Mouse (Mus musculus) bone marrow, adult 2 months (tissue): ENCODE measurements around the gene Rnasek. TPM values are rescaled to one million over a fixed set of nuclear protein-coding genes. Genes with fewer than 3 reads are reported as not detected.

Experiments
- H3K27ac ChIP-seq: fragments of 200-500 bp; 2 replicates; pipeline ENCODE4 v1.5.1; 2012; ENCODE audit warnings: low read depth, mild to moderate bottlenecking, control low read depth, inconsistent platforms, low read length; ENCODE audit not compliant: control insufficient read depth, poor library complexity, insufficient read depth
- H3K4me1 ChIP-seq: fragments of 200-500 bp; 2 replicates; pipeline ENCODE4 v1.6.1; 2011; ENCODE audit warnings: low read length; ENCODE audit not compliant: control insufficient read depth, insufficient read depth
- H3K4me3 ChIP-seq: fragments of 200-500 bp; replicated peaks from 2 replicates; pipeline ENCODE3; 2011; ENCODE audit warnings: mild to moderate bottlenecking, low read depth, low read length, control low read depth; ENCODE audit not compliant: control insufficient read depth
- CTCF ChIP-seq: fragments of 200-500 bp; IDR thresholded peaks from 2 replicates; pipeline ENCODE4 v1.5.1; 2011; ENCODE audit warnings: low read length, control low read depth; ENCODE audit not compliant: control insufficient read depth, insufficient read depth
- POLR2A ChIP-seq: fragments of 200-500 bp; IDR thresholded peaks from 2 replicates; pipeline ENCODE4 v1.6.1; 2011; ENCODE audit warnings: low read depth, mild to moderate bottlenecking, control low read depth, low read length, borderline replicate concordance; ENCODE audit not compliant: control insufficient read depth
- WGBS: fragments of 180-500 bp; shearing (Covaris S2); methylation state at CpG from one replicate; pipeline ENCODE4 v1.1.7; 2018; 5-methylcytosine and 5-hydroxymethylcytosine counted together
- polyA plus RNA-seq: library from polyadenylated mRNA; stranded (reverse); fragments of >200 nt; gene quantifications from 2 replicates; pipeline ENCODE4 v1.2.4, GENCODE M21; 2011; ENCODE audit warnings: low replicate concordance; ENCODE audit not compliant: missing spikeins, insufficient read depth, insufficient read length

Gene Rnasek
- polyA plus RNA-seq, 1 experiment = 167 TPM

DNA sequence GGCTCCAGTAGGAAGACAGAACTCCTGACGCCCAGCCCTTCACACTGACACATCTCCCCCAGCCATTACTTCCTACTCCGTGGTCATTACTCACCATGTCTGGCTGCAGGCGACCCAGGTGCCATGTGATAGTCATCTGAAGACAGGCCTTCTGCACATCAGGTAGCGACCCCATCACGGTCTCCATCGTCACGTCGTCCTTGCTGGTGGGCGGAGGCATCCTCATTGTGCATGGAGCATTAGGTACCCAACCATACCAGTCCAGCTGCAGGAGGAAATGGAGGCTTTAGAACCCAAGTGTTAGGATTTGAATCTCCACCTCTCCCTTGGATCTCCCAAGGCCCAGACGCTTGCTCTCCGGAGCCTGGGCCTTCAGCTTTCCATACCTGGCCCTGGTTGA is 2.9 kb upstream of the Rnasek start:
- no peak overlapping the region for H3K27ac ChIP-seq
- TF ChIP-seq CTCF (no peak), POLR2A (no peak)
- 66% methylated on average over 11 of the region's 11 CpGs for WGBS
- H3K4me3 ChIP-seq = no peak overlapping the region
- no peaks in the 10 kb centered on the region for H3K4me1 ChIP-seq

DNA sequence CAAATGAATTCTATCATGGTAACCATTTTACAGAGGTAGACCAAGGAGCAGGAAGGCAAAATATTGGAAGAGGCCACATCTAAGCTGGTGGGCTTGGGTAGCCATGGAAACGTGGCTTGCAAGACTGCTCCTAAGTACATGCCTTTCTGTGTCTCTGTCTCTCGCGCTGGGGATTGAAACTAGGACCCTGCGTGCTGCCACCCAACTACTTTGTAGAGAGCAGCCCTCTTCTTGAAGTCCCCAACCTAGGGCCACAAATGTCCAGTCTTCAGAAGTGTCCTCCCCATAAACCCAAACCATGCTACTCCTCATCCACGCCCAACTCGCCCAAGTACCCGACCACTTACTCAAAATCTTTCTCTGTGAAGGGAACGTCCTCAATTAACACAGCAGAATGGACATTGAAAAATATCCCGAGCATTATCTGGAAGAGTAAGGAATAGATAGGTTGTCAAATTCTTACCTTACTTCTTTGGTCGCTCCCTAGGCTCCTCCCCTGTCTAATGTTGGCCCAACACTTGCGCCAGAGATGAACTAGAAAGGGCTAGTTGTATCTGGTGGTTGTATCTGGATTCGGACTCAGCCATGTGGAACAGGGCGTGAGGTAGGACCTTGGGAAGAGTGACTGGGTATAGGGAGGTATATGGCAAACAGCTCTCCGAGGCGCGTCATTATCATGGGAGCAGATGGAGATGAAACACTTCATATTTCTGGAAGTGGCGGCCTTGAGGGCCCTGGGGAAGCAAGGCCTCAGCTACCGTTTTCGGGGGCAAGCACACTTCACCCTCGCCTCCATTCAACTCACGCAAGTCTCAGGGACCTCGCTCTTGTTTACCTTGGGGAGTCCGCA is 826 bp downstream of the Rnasek start:
- peaks cover 3% of the 10 kb centered on the region; the same call in 1 of the 2 replicates for H3K4me1 ChIP-seq
- TF ChIP-seq POLR2A (no peak), CTCF (no peak)
- H3K27ac ChIP-seq = peak overlapping the region; percentile 96
- peak overlapping the region; percentile 89 for H3K4me3 ChIP-seq
- 13% methylated on average over 23 of the region's 23 CpGs for WGBS

DNA sequence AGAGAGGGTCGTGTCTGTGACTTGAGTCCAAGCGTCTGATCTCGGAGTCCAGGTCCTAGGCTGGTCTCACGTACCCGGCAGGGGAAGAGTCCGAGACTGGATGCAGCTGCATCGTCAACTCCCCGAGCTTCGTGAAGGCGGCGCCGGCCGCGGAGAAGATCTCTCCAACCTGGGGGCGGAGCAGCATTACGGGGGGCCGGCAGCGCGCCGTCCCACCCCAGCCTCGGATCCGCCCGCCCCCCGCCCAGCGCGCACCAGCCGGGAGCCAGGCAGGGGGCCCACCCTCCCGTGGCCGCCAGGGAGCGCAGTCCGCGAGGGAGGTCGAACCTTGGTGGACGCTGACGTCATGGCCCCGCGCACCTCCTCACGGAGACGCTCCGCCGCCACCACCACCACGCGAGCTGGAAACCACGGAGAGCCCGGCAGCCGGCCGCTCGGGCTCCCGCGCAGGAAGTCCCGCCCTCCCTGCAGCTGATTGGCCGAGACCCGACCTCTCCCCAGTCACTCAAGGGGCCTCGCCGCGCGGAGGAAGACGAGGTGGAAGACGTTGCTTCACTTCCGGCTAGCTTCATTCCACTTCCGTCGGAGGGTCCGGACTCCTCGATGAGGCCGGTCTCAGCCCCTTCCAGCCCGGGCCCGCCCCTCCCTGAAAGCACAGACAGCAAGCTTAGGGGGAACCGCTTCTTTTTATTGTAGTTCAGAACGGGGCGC is 2.0 kb downstream of the Rnasek start, which contains the start of gene 0610010K14Rik:
Gene 0610010K14Rik (minus strand): TSS at position 458 of the 711 bp plus-strand sequence.
- peak; percentile 66; the same call in 1 of the 2 replicates for TF ChIP-seq CTCF
- TF ChIP-seq POLR2A = peak; percentile 91
- WGBS = under 1% methylated on average over 69 of the region's 70 CpGs
- Histone ChIP-seq H3K4me1 (peaks cover 3% of the 10 kb centered on the region; the same call in 1 of the 2 replicates), H3K27ac (peak within 1 kb of the TSS; percentile 96), H3K4me3 (peak within 1 kb of the TSS; percentile 89)

DNA sequence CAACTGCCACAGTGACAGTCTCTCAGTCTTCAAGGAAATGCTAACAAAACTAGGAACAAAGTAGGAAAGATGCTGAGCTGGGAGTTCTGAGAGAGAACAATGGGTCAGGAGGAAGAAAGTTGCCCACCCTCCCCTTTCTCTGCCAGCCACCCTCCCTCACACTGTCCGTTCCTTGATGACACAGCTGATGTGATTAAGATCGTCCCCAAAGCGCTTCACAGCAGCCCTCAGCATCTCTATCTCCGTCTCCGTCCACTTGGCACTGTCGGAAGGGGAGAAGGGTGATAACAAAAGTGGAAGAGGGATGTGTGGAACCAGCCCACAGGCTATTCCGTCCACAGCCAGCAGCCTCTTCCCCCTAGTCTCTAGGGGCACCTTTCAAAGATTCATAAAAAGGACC is 2.9 kb downstream of the Rnasek start:
- no peak for TF ChIP-seq POLR2A
- no peak for TF ChIP-seq CTCF
- peak overlapping the region; percentile 55 for H3K4me3 ChIP-seq
- peak overlapping the region; percentile 7; the same call in 1 of the 2 replicates for H3K27ac ChIP-seq
- peaks cover 3% of the 10 kb centered on the region; the same call in 1 of the 2 replicates for H3K4me1 ChIP-seq
- WGBS = 47% methylated on average over 7 of the region's 7 CpGs

DNA sequence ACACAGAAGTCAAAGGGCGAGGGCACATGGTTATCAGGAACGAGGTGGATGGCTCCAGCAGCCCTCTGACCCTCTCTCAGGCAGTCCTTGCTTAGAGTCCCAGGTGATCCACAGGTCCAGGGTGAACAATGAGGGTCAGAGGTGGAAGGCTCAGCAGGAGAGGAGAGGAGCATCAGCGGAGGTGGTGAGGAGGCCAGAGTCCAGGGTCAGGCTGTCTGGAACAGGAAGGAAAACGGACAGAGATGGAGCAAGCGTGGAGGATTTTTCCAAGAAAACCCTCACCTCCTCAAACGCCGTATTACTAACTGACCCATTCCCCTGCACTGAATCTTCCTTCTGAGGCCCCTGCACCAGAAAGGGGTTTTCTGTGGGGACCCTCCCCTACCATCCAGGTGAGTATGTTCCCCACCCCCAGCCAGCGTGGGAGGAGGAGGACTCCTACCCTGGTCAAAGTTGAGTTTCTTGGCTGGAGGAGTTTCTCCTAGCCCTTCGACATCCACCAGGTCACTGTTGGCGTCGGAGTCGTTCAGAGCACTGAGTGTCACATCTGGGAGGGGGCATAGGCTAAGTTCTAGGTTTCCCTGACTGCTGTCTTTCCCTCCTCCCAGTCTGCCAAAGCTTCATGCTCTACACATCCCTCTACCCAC is 4.3 kb downstream of the Rnasek start:
- WGBS = 86% methylated on average over 12 of the region's 12 CpGs
- TF ChIP-seq POLR2A (no peak), CTCF (no peak)
- H3K27ac ChIP-seq = no peak overlapping the region
- H3K4me3 ChIP-seq = no peak overlapping the region
- peaks cover 3% of the 10 kb centered on the region; the same call in 1 of the 2 replicates for H3K4me1 ChIP-seq

DNA sequence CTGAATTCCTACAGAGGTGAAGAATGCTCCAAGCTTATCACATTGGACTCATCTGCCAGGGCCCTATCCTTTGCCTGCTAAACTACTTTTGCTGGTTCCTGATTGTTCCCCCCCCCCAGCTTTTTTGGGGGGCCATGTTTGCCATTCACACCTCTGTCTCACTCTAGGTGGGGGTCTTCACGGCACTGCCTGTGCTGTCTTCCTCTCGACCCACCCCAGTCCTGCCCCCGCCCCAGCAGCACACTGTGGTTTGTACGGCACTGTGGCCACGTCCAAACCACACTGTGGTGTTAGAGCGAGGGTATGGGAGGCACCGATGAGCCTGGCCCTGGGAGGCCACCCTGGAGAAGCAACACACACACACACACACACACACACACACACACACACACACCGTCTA is 5.1 kb downstream of the Rnasek start:
- TF ChIP-seq CTCF (no peak), POLR2A (no peak)
- Histone ChIP-seq H3K27ac (no peak overlapping the region), H3K4me3 (no peak overlapping the region), H3K4me1 (peaks cover 3% of the 10 kb centered on the region; the same call in 1 of the 2 replicates)
- 32% methylated on average over 8 of the region's 8 CpGs for WGBS

DNA sequence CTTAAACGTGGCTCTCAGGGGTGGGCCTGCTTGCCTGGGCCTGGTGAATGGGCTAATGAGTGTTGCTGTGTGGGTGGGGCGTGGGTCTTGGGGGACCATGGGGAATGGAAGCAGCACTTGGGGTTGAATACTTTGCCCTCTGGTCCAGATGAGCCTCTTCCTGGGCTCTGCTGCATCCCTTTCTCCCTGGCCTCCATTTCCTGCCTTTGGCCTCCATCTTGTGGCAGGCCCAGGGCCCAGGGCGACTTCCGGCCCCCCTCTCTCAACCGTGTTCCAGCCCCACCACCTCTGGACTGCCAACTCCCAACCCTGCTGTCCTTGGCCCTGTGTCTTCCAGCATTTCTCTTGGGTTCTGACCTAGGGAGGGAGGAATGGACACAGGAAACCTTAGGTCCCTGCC is 5.6 kb downstream of the Rnasek start:
- peaks cover 3% of the 10 kb centered on the region; the same call in 1 of the 2 replicates for H3K4me1 ChIP-seq
- no peak overlapping the region for H3K4me3 ChIP-seq
- no peak overlapping the region for H3K27ac ChIP-seq
- WGBS = 86% methylated on average over 5 of the region's 5 CpGs
- TF ChIP-seq CTCF (no peak), POLR2A (no peak)
